Mouse (Mus musculus): ENCODE data around the gene Ypel4. TPM values are rescaled to one million over a fixed set of nuclear protein-coding genes. Genes with fewer than 3 reads are reported as not detected.

Gene Ypel4
- total RNA-seq, 1 experiment: 0.89 TPM

- no peak for TF ChIP-seq CHD2 (IDR thresholded peaks at IDR 0.05; ENCODE audit: low read depth, low read length)
- TF ChIP-seq MAFK (IDR thresholded peaks at IDR 0.05; ENCODE audit: insufficient read depth, low read depth, low read length): no peak
- TF ChIP-seq ZC3H11A (IDR thresholded peaks at IDR 0.05; ENCODE audit: borderline replicate concordance, low read depth, low read length): no peak
- TF ChIP-seq ZNF384 (IDR thresholded peaks at IDR 0.05; ENCODE audit: low read depth, low read length): no peak
- TF ChIP-seq HCFC1 (IDR thresholded peaks at IDR 0.05; ENCODE audit: borderline replicate concordance, insufficient read depth, low read length): no peak
- peaks cover 1 to 10% of the 10 kb centered on the region in 2 experiments; a peak in 1 of 4 replicates for H3K4me1 ChIP-seq (ENCODE audit: control insufficient read depth in 2 of 2, insufficient read depth in 2 of 2, low read length in 2 of 2, poor library complexity in 1 of 2)
- DNase-seq (ENCODE audit: low read depth, low spot score): no peak
These were observed 36.6 kb downstream of the Ypel4 start for GRCm38 (mm10) chr2:84770501-84770900.

GRCm38 (mm10) chr2:84772454-84772853, 38.6 kb downstream of the Ypel4 start:
- no peak overlapping the region for H3K9ac ChIP-seq (ENCODE audit: insufficient read depth, low read depth, low read length, poor library complexity, severe bottlenecking)
- peaks cover 3 to 10% of the 10 kb centered on the region in 2 experiments; a peak in 1 of 4 replicates for H3K4me1 ChIP-seq (ENCODE audit: control insufficient read depth in 2 of 2, insufficient read depth in 2 of 2, low read length in 2 of 2, poor library complexity in 1 of 2)
- TF ChIP-seq ZC3H11A (IDR thresholded peaks at IDR 0.05; ENCODE audit: borderline replicate concordance, low read depth, low read length) (no peak), HCFC1 (IDR thresholded peaks at IDR 0.05; ENCODE audit: borderline replicate concordance, insufficient read depth, low read length) (no peak), ZNF384 (IDR thresholded peaks at IDR 0.05; ENCODE audit: low read depth, low read length) (no peak), CHD2 (IDR thresholded peaks at IDR 0.05; ENCODE audit: low read depth, low read length) (no peak), MAFK (IDR thresholded peaks at IDR 0.05; ENCODE audit: insufficient read depth, low read depth, low read length) (no peak)
- H3K4me3 ChIP-seq (ENCODE audit: insufficient read depth in 1 of 2, low read depth in 1 of 2, low read length in 2 of 2, poor library complexity in 1 of 2, severe bottlenecking in 1 of 2): no peak overlapping the region
- H3K27ac ChIP-seq (ENCODE audit: insufficient read depth, low read depth, low read length, poor library complexity, severe bottlenecking): no peak overlapping the region
- DNase-seq (ENCODE audit: low read depth, low spot score): no peak
- in situ Hi-C loops (cut with MboI; ENCODE audit: low sequenced_read_pairs in 2 of 2, unreplicated experiment in 2 of 2): no loop called here
- H3K9me3 ChIP-seq (ENCODE audit: control insufficient read depth, insufficient read depth, low read depth, low read length): no peaks in the 10 kb centered on the region
- no peaks in the 10 kb centered on the region for H3K36me3 ChIP-seq (ENCODE audit: control insufficient read depth, insufficient read depth, low read length, poor library complexity, severe bottlenecking)

More at GRCm38 (mm10) chr2:84770501-84770900, 36.6 kb downstream of the Ypel4 start:
- Histone ChIP-seq H3K4me3 (ENCODE audit: insufficient read depth in 1 of 2, low read depth in 1 of 2, low read length in 2 of 2, poor library complexity in 1 of 2, severe bottlenecking in 1 of 2) (no peak overlapping the region), H3K36me3 (ENCODE audit: control insufficient read depth, insufficient read depth, low read length, poor library complexity, severe bottlenecking) (no peaks in the 10 kb centered on the region), H3K9me3 (ENCODE audit: control insufficient read depth, insufficient read depth, low read depth, low read length) (no peaks in the 10 kb centered on the region), H3K27ac (ENCODE audit: insufficient read depth, low read depth, low read length, poor library complexity, severe bottlenecking) (no peak overlapping the region), H3K9ac (ENCODE audit: insufficient read depth, low read depth, low read length, poor library complexity, severe bottlenecking) (no peak overlapping the region)
- in situ Hi-C loops (cut with MboI; ENCODE audit: low sequenced_read_pairs in 2 of 2, unreplicated experiment in 2 of 2): no loop called here

DNA sequence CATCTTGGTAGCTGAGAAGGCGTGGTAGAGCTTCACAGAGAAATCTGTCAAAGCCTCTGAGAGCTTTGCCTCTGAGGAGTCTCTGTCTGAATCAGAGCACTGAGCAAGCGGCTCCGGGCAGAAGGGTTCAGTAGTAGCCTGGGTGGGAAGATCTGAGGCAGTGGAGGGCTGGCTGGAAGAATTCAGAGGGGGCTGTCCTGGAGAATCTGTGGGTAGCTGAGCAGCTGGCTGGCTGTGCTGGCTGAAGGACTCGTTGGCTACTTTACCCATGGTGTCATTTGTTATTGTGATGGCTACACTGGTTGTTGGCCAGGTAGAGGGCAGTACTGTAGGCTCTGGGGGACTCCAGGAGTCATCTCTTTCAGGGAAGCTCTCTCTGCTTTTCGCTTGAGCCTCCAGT, 39.3 kb downstream of the Ypel4 start:
- TF ChIP-seq CHD2 (IDR thresholded peaks at IDR 0.05; ENCODE audit: low read depth, low read length) (no peak), ZNF384 (IDR thresholded peaks at IDR 0.05; ENCODE audit: low read depth, low read length) (no peak), ZC3H11A (IDR thresholded peaks at IDR 0.05; ENCODE audit: borderline replicate concordance, low read depth, low read length) (no peak), HCFC1 (IDR thresholded peaks at IDR 0.05; ENCODE audit: borderline replicate concordance, insufficient read depth, low read length) (no peak), MAFK (IDR thresholded peaks at IDR 0.05; ENCODE audit: insufficient read depth, low read depth, low read length) (no peak)
- in situ Hi-C loops (cut with MboI; ENCODE audit: low sequenced_read_pairs in 2 of 2, unreplicated experiment in 2 of 2): no loop called here
- Histone ChIP-seq H3K36me3 (ENCODE audit: control insufficient read depth, insufficient read depth, low read length, poor library complexity, severe bottlenecking) (no peaks in the 10 kb centered on the region), H3K4me1 (ENCODE audit: control insufficient read depth in 2 of 2, insufficient read depth in 2 of 2, low read length in 2 of 2, poor library complexity in 1 of 2) (peaks cover 3 to 10% of the 10 kb centered on the region in 2 experiments; a peak in 1 of 4 replicates), H3K4me3 (ENCODE audit: insufficient read depth in 1 of 2, low read depth in 1 of 2, low read length in 2 of 2, poor library complexity in 1 of 2, severe bottlenecking in 1 of 2) (no peak overlapping the region), H3K27ac (ENCODE audit: insufficient read depth, low read depth, low read length, poor library complexity, severe bottlenecking) (no peak overlapping the region), H3K9ac (ENCODE audit: insufficient read depth, low read depth, low read length, poor library complexity, severe bottlenecking) (no peak overlapping the region), H3K9me3 (ENCODE audit: control insufficient read depth, insufficient read depth, low read depth, low read length) (no peaks in the 10 kb centered on the region)
- DNase-seq (ENCODE audit: low read depth, low spot score): no peak

DNA sequence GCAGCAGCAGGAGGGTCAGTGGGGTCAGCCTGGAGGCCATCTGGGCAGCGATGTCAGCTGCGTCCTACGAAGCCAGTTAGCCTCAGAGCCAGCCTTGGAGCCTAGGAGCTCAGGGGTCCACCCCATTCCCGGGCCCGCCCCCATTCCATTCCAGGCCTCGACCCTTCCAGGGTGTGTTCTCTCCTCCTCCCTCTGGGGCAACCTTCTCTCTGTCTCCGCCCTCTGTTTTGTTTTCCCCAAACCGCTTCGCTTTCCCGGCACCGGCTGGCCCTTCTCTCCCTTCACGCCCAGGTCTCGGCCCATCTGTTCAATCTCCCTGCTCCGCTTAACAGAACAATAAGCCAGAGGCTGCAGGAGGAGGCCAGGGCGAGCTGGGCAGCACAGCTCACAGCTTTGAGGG, 40.9 kb downstream of the Ypel4 start:
- H3K4me3 ChIP-seq (ENCODE audit: insufficient read depth in 1 of 2, low read depth in 1 of 2, low read length in 2 of 2, poor library complexity in 1 of 2, severe bottlenecking in 1 of 2): peak overlapping the region; percentile 15 to 48
- no peaks in the 10 kb centered on the region for H3K36me3 ChIP-seq (ENCODE audit: control insufficient read depth, insufficient read depth, low read length, poor library complexity, severe bottlenecking)
- peak; percentile 89 for DNase-seq (ENCODE audit: low read depth, low spot score)
- TF ChIP-seq HCFC1 (IDR thresholded peaks at IDR 0.05; ENCODE audit: borderline replicate concordance, insufficient read depth, low read length): 0 out of 2 replicates have a peak, but pooled peaks have one; percentile 30
- no peak for TF ChIP-seq MAFK (IDR thresholded peaks at IDR 0.05; ENCODE audit: insufficient read depth, low read depth, low read length)
- TF ChIP-seq CHD2 (IDR thresholded peaks at IDR 0.05; ENCODE audit: low read depth, low read length): no peak
- TF ChIP-seq ZC3H11A (IDR thresholded peaks at IDR 0.05; ENCODE audit: borderline replicate concordance, low read depth, low read length): no peak
- no peak for TF ChIP-seq ZNF384 (IDR thresholded peaks at IDR 0.05; ENCODE audit: low read depth, low read length)
- no peaks in the 10 kb centered on the region for H3K9me3 ChIP-seq (ENCODE audit: control insufficient read depth, insufficient read depth, low read depth, low read length)
- peak overlapping the region; percentile 61; the same call in 1 of the 2 replicates for H3K27ac ChIP-seq (ENCODE audit: insufficient read depth, low read depth, low read length, poor library complexity, severe bottlenecking)
- H3K4me1 ChIP-seq (ENCODE audit: control insufficient read depth in 2 of 2, insufficient read depth in 2 of 2, low read length in 2 of 2, poor library complexity in 1 of 2): peaks cover 3 to 10% of the 10 kb centered on the region in 2 experiments; a peak in 1 of 4 replicates
- in situ Hi-C loops (cut with MboI; ENCODE audit: low sequenced_read_pairs in 2 of 2, unreplicated experiment in 2 of 2): no loop called here
- peak overlapping the region; percentile 42; the same call in 1 of the 2 replicates for H3K9ac ChIP-seq (ENCODE audit: insufficient read depth, low read depth, low read length, poor library complexity, severe bottlenecking)

Measured in ES-E14 (cell line).